Mouse (Mus musculus) C2C12 (cell line): Measurements from ENCODE around the gene Cd6.

ENCODE experiments used
- CTCF ChIP-seq: IDR thresholded peaks from one replicate; pipeline ENCODE4 v1.5.1; 2011; ENCODE audit not compliant: control insufficient read depth, insufficient read depth, insufficient read length
- FOSL1 ChIP-seq: IDR thresholded peaks from one replicate; pipeline ENCODE4 v1.8.0; 2011; ENCODE audit warnings: mild to moderate bottlenecking, low read length; ENCODE audit not compliant: poor library complexity, insufficient read depth, severe bottlenecking
- MAX ChIP-seq: IDR thresholded peaks from one replicate; pipeline ENCODE4 v1.6.1; 2011; ENCODE audit warnings: mild to moderate bottlenecking, control low read depth
- MYOD1 ChIP-seq: IDR thresholded peaks from one replicate; pipeline ENCODE4 v1.6.1; 2011; ENCODE audit warnings: low read depth; ENCODE audit not compliant: control insufficient read depth, insufficient read length
- MYOG ChIP-seq: IDR thresholded peaks from one replicate; pipeline ENCODE4 v1.6.1; 2011; ENCODE audit not compliant: control insufficient read depth, insufficient read length; ENCODE audit errors: extremely low read depth
- USF1 ChIP-seq: IDR thresholded peaks from one replicate; pipeline ENCODE4 v1.6.1; 2011; ENCODE audit warnings: low read depth, mild to moderate bottlenecking, control low read depth, moderate library complexity

DNA sequence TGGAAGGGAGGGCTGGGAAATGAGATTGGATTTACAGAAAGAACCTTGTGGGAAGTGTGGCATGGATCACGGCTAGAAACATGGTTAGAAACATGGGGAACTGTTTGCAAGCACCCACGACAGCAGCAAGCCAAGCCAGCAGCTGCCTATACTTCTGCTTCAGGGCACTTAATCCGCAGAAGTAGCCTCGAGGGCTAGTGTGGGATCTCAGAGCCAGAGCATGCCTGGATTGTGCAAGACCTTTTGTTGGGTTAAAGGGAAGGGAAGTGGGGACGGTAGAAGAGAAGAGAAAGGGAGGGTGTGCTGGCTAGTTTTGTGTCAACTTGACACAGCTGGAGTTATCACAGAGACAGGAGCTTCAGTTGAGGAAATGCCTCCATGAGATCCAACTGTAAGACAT is 26.1 kb downstream of the Cd6 start:
- TF ChIP-seq CTCF: no peak
- no peak for TF ChIP-seq USF1
- no peak for TF ChIP-seq MYOG
- no peak for TF ChIP-seq MAX
- no peak for TF ChIP-seq FOSL1
- TF ChIP-seq MYOD1: no peak
